Mouse (Mus musculus) lung, embryonic 14.5 days (tissue): ENCODE data around the gene Znrd1as. TPM values are rescaled to one million over a fixed set of nuclear protein-coding genes. Genes with fewer than 3 reads are reported as not detected.
"Not testable (repeated sequence)": the region's sequence is repeated elsewhere in the genome, so short reads cannot be mapped to it uniquely, and the experiment has no call there.

Source experiments
- ATAC-seq: fragments of 200-750 bp; cut with Nextera tagmentation; 2 replicates; pipeline ENCODE4 v1.8.0; 2017; ENCODE audit warnings: mild to moderate bottlenecking, moderate TSS enrichment, moderate library complexity; ENCODE audit not compliant: insufficient read depth
- DNase-seq: peaks from one replicate; pipeline ENCODE4 v3.0.0-alpha.2; 2015
- H3K27ac ChIP-seq: fragments of 300-500 bp; sonication (generic); 2 replicates; pipeline ENCODE4 v1.5.1; 2014; ENCODE audit warnings: low read depth, mild to moderate bottlenecking, moderate library complexity
- H3K27me3 ChIP-seq: fragments of 300-500 bp; sonication (generic); 2 replicates; pipeline ENCODE4 v1.6.1; 2014; ENCODE audit warnings: low read length, control low read depth; ENCODE audit not compliant: insufficient read depth
- H3K36me3 ChIP-seq: fragments of 300-500 bp; sonication (generic); 2 replicates; pipeline ENCODE4 v1.6.1; 2014; ENCODE audit warnings: control low read depth; ENCODE audit not compliant: insufficient read depth
- H3K4me1 ChIP-seq: fragments of 300-500 bp; sonication (generic); 2 replicates; pipeline ENCODE4 v1.6.1; 2014; ENCODE audit warnings: antibody characterized with exemption, control low read depth; ENCODE audit not compliant: insufficient read depth
- H3K4me2 ChIP-seq: fragments of 300-500 bp; sonication (generic); 2 replicates; pipeline ENCODE4 v1.6.1; 2014; ENCODE audit warnings: mild to moderate bottlenecking
- H3K4me3 ChIP-seq: fragments of 300-500 bp; sonication (generic); 2 replicates; pipeline ENCODE4 v1.5.1; 2014; ENCODE audit warnings: low read depth, low read length
- H3K9ac ChIP-seq: fragments of 300-500 bp; sonication (generic); 2 replicates; pipeline ENCODE4 v1.6.1; 2014
- H3K9me3 ChIP-seq: fragments of 300-500 bp; sonication (generic); 2 replicates; pipeline ENCODE4 v1.6.1; 2016; ENCODE audit warnings: low read depth, low read length, control low read depth
- CTCF ChIP-seq: IDR thresholded peaks from 2 replicates; pipeline ENCODE4 v1.5.1; 2016; ENCODE audit warnings: antibody characterized with exemption, low read depth
- WGBS: fragments of 180-500 bp; shearing (Covaris S2); extraction: QIAGEN DNeasy Blood & Tissue Kit; methylation state at CpG from one replicate; pipeline ENCODE4 v1.1.7; 2014; 5-methylcytosine and 5-hydroxymethylcytosine counted together
- polyA plus RNA-seq: library from polyadenylated mRNA; unstranded; fragments of >200 nt; fragmentation: Nextera tagmentation; extraction: Ambion mirVana; gene quantifications from 2 replicates; pipeline ENCODE4 v1.2.1, GENCODE M21; 2014

Gene Znrd1as
- polyA plus RNA-seq, 1 experiment from 2014 or later: 6.9 TPM

GRCm38 (mm10) chr17:36982253-36983155 is 24.1 kb downstream of the Znrd1as start:
- DNase-seq: peak; percentile 30
- Histone ChIP-seq H3K4me1 (0 out of 2 replicates have a peak, but pooled peaks cover 8% of the 10 kb centered on the region), H3K4me3 (no peak overlapping the region), H3K9me3 (no peaks in the 10 kb centered on the region), H3K9ac (no peak overlapping the region), H3K27me3 (0 out of 2 replicates have a peak, but pooled peaks cover 4% of the 10 kb centered on the region), H3K36me3 (no peaks in the 10 kb centered on the region), H3K27ac (no peak overlapping the region), H3K4me2 (no peak overlapping the region)
- no peak for TF ChIP-seq CTCF
- 28% methylated on average over 5 of the region's 5 CpGs for WGBS
- peak; percentile 40; the same call in 1 of the 2 replicates for ATAC-seq

DNA sequence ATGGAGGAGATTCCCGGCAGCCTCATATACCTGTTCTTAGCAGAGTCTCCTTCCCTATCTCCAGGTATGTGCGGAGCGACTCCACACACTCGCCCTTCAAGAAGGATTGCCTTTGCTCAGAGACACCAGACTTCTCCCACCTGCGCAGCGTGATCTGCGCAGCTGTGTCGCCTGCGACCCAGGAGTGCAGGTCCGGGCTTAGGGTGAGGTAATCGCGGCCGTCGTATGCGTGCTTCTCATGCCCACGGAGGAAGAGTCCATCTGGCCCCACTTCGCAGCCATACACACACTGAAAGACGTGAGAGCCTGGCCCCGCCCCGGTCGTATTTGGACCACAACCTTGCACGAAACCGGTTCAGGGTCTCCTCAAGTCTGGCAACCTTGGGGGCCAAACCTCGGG is 30.1 kb downstream of the Znrd1as start:
- 9% methylated on average over 24 of the region's 24 CpGs for WGBS
- DNase-seq (no peak), ATAC-seq (0 out of 2 replicates have a peak, but pooled peaks have one; percentile 35)
- no peak for TF ChIP-seq CTCF
- Histone ChIP-seq H3K4me3 (no peak overlapping the region), H3K4me2 (peak overlapping the region; percentile 44), H3K36me3 (no peaks in the 10 kb centered on the region), H3K27ac (no peak overlapping the region), H3K27me3 (peaks cover 13% of the 10 kb centered on the region; the same call in 1 of the 2 replicates), H3K9me3 (no peaks in the 10 kb centered on the region), H3K9ac (no peak overlapping the region), H3K4me1 (no peaks in the 10 kb centered on the region)

DNA sequence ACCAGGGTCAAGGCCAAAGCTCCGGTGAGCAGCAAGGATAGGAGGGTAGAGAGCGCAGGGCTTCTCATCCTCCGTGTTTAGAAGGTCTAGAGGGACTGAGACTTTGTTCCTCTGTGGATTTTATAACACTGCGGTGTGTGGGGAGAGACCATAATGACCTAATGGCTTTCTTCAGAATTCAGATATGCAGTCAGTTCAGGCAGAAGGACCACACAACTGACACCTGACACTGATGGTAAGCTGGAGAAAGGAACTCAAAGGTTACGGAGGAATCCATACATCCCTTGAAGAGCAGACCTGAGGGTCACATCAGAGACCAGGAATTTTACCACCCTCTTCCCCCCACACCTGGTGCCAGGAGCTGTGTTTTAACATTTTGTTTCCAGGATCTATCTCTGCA is 31.0 kb downstream of the Znrd1as start, which contains the start of gene H2-M5:
H2-M5 (minus strand) TSS at position 101 of the 400 bp plus-strand sequence.
- Histone ChIP-seq H3K27me3 (peaks cover 13% of the 10 kb centered on the region; the same call in 1 of the 2 replicates), H3K4me2 (peak within 1 kb of the TSS; percentile 44), H3K4me3 (no peak within 1 kb of the TSS), H3K9me3 (no peaks in the 10 kb centered on the region), H3K27ac (no peak within 1 kb of the TSS), H3K36me3 (no peaks in the 10 kb centered on the region), H3K9ac (no peak within 1 kb of the TSS), H3K4me1 (no peaks in the 10 kb centered on the region)
- ATAC-seq (no peak), DNase-seq (no peak)
- WGBS: 21% methylated on average over 5 of the region's 5 CpGs
- no peak for TF ChIP-seq CTCF

- not testable (repeated sequence) for H3K9ac ChIP-seq
These were observed 32.2 kb downstream of the Znrd1as start for GRCm38 (mm10) chr17:36990630-36991029.

DNA sequence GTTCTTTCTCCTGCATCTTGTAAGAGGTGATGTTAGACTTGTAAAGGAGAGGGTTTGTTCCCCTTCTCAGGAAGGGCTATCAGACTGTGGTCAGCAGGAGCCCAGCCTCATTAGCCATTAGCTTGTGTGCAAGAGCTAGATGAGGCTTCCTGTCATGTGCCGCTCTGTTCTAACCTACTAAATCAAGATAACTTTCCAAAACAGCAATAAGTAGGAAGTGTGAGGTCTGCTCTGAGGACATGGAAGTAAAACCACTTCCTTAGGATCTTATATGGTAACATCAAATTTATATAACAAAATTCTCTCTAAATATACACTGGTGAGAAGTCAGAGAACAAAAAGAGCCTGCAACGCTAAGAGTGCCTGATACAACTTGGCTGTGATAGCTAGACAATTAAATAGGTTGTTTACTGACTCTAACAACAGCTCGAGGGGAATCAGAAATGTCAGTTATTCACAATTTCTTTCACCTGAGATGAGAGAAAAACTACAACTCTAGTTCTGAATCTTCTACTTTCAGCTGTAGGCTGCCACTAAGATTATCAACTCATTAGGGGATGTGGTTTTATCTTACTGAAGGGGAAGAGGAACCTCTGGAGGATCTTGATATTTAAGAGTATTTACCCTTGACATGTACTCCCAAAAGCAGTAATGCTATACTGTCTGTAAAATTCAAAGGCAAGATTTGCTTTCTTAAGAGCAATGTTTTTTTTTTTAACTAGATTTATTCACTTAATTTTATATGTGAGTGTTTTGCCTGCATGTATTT is 34.1 kb downstream of the Znrd1as start:
- no peak overlapping the region for H3K9ac ChIP-seq
- H3K9me3 ChIP-seq: no peaks in the 10 kb centered on the region
- H3K4me2 ChIP-seq: no peak overlapping the region
- peaks cover 13% of the 10 kb centered on the region; the same call in 1 of the 2 replicates for H3K27me3 ChIP-seq
- no peak for TF ChIP-seq CTCF
- H3K36me3 ChIP-seq: no peaks in the 10 kb centered on the region
- H3K27ac ChIP-seq: no peak overlapping the region
- 58% methylated on average over 3 of the region's 3 CpGs for WGBS
- H3K4me3 ChIP-seq: no peak overlapping the region
- H3K4me1 ChIP-seq: no peaks in the 10 kb centered on the region
- ATAC-seq (no peak), DNase-seq (no peak)

More at GRCm38 (mm10) chr17:36990630-36991029, 32.2 kb downstream of the Znrd1as start:
- not testable (repeated sequence) for DNase-seq, H3K4me3 ChIP-seq, ATAC-seq, H3K4me2 ChIP-seq, H3K27ac ChIP-seq, H3K9me3 ChIP-seq, H3K36me3 ChIP-seq, H3K4me1 ChIP-seq
- WGBS: 94% methylated on average over 6 of the region's 6 CpGs
- H3K27me3 ChIP-seq: peaks cover 13% of the 10 kb centered on the region; the same call in 1 of the 2 replicates

DNA sequence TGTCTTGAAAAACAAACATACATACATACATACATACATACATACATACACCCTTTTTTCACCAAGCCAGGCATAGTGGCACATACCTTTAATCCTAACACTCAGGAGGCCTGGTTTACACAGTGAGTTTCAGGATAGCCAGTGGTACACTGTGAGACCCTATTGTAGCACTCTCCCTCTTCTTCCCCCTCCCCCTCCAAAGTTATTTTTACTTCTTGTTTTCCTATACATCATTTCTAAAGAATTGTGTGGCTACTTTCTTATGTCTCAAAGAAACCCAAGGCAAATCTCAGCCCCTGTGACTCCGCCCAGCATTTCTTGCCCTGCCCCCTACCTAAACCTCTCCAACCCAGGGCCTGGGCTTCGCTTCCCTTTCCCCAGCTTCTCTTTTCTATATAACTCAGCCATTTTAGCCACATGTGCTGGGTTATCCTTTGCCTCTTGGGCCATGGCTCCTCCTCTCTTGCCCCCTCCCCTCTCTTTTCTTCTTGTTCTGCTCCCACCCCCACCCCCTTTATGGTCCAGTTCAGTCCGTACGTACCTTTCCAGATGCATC is 35.5 kb downstream of the Znrd1as start:
- no peak overlapping the region for H3K27ac ChIP-seq
- no peak for TF ChIP-seq CTCF
- DNase-seq (no peak), ATAC-seq (no peak)
- H3K27me3 ChIP-seq: peaks cover 8% of the 10 kb centered on the region; the same call in 1 of the 2 replicates
- no peaks in the 10 kb centered on the region for H3K4me1 ChIP-seq
- H3K4me2 ChIP-seq: no peak overlapping the region
- no peaks in the 10 kb centered on the region for H3K36me3 ChIP-seq
- H3K4me3 ChIP-seq: no peak overlapping the region
- H3K9me3 ChIP-seq: no peaks in the 10 kb centered on the region
- H3K9ac ChIP-seq: no peak overlapping the region
- 80% methylated on average over 4 of the region's 4 CpGs for WGBS
